Mouse (Mus musculus): ENCODE results near the gene Fthl17e.
A peak's percentile ranks its signal among the peaks of the same experiment; 100 is the strongest.
"Not testable (repeated sequence)": the region's sequence is repeated elsewhere in the genome, so short reads cannot be mapped to it uniquely, and the experiment has no call there.

The Fthl17e gene

GRCm38 (mm10) chrX:9033193-9033592 is at the start of gene Fthl17e:
TSS of gene Fthl17e (plus strand) at chrX:9033493.
- not testable (repeated sequence) for DNase-seq (ENCODE audit: low spot score in 2 of 2)

- not testable (repeated sequence) for DNase-seq (ENCODE audit: low spot score in 2 of 2)
Measured at GRCm38 (mm10) chrX:8986655-8987054, 46.6 kb upstream of the Fthl17e start, which contains the start of gene Fthl17d. TSS of gene Fthl17d (minus strand) at chrX:8986755.

GRCm38 (mm10) chrX:9016079-9016478 is 17.2 kb upstream of the Fthl17e start:
- DNase-seq (ENCODE audit: low spot score in 2 of 2): no peak

GRCm38 (mm10) chrX:9019481-9019880 is 13.8 kb upstream of the Fthl17e start:
- DNase-seq (ENCODE audit: low spot score in 2 of 2): no peak

GRCm38 (mm10) chrX:9041611-9042010 is 8.3 kb downstream of the Fthl17e start:
- peak in 1 of 2 experiments; percentile 1 for DNase-seq (ENCODE audit: low spot score in 2 of 2)

- peak; percentile 58 to 86 for DNase-seq (ENCODE audit: low spot score in 2 of 2)
Measured at GRCm38 (mm10) chrX:9060952-9061351, 27.7 kb downstream of the Fthl17e start.

GRCm38 (mm10) chrX:9062101-9062500 is 28.8 kb downstream of the Fthl17e start:
- no peak for DNase-seq (ENCODE audit: low spot score in 2 of 2)

- DNase-seq (ENCODE audit: low spot score in 2 of 2): not testable (repeated sequence)
Measured at GRCm38 (mm10) chrX:9062715-9063114, 29.4 kb downstream of the Fthl17e start, which contains the start of gene Fthl17f. TSS of gene Fthl17f (plus strand) at chrX:9063015.

GRCm38 (mm10) chrX:9077699-9078098 is 44.4 kb downstream of the Fthl17e start:
- peak; percentile 33 to 77 for DNase-seq (ENCODE audit: low spot score in 2 of 2)
